Mouse (Mus musculus) hematopoietic stem cell, adult 5-6 weeks (primary cell): ENCODE measurements at regions not wholly inside any gene's neighbourhood (a gene's known extent, or its start where the extent isn't known, plus 50 kb on each side); places are given as distances from the start of the nearest gene placed in this dataset.
A peak's percentile ranks its signal among the peaks of the same experiment; 100 is the strongest.

ENCODE experiments used
- ATAC-seq, 2 experiments: fragments of 125-278 bp in 1 of 2; replicated peaks in 1 of 2; 2 replicates each; pipeline ENCODE4 v1.8.0; 2016 to 2017; ENCODE audit warnings: inconsistent platforms in 2 of 2, mild to moderate bottlenecking in 2 of 2, moderate number of reproducible peaks in 2 of 2, low read depth in 1 of 2, moderate TSS enrichment in 1 of 2; ENCODE audit not compliant: low FRiP score in 2 of 2, poor library complexity in 2 of 2, severe bottlenecking in 2 of 2, insufficient read depth in 1 of 2, low TSS enrichment in 1 of 2

GRCm38 (mm10) chr9:66646226-66646625, 53.3 kb upstream of the Usp3 start:
- peak; percentile 91 to 92 for ATAC-seq

GRCm38 (mm10) chr9:66651306-66651705, 58.4 kb upstream of the Usp3 start:
- ATAC-seq: no peak

GRCm38 (mm10) chr9:66657116-66657758, 56.2 kb upstream of the Car12 start:
- 0 out of 4 replicates have a peak, but pooled peaks of 1 of the 2 experiments have one; percentile 7 for ATAC-seq

- no peak for ATAC-seq
These were observed 54.7 kb upstream of the Car12 start for GRCm38 (mm10) chr9:66658707-66659242.

- no peak for ATAC-seq
These were observed 53.6 kb upstream of the Car12 start for GRCm38 (mm10) chr9:66659781-66660445.

GRCm38 (mm10) chr9:66661596-66661995, 51.9 kb upstream of the Car12 start:
- no peak for ATAC-seq

GRCm38 (mm10) chr9:66662443-66662842, 51.0 kb upstream of the Car12 start:
- ATAC-seq: no peak
